In genomic region chr11:85367823-85368222, GRCm38 (mm10) we compare ENCODE assay signal across 21 mouse cellular contexts. TPM values are rescaled to one million over a fixed set of nuclear protein-coding genes. Genes with fewer than 3 reads are reported as not detected.
DNase-seq lines count a peak whose midpoint lies in the region; ATAC-seq and TF ChIP-seq lines count a peak whose summit lies in the region.
"Had no signal": no experiment of that assay in that cellular context is flagged by ENCODE, and none has a peak within 500 bp of the region (broad histone marks: within the 10 kb centered on the region; RNA-seq: fewer than 3 reads in every experiment).

No protein-coding gene starts in this region.

- H3K79me2 ChIP-seq in C2C12 (ENCODE audit: control insufficient read depth, insufficient read depth) = no peaks in the 10 kb centered on the region

- H3K4me2 ChIP-seq in embryonic facial prominence, embryonic 15.5 days (replicated peaks) = no peak overlapping the region
- H3K4me2 ChIP-seq in stomach, embryonic 15.5 days = no peak overlapping the region
- H3K4me2 ChIP-seq in forebrain, embryonic 11.5 days (ENCODE audit: low read depth, low read length, severe bottlenecking) = no peak overlapping the region
- H3K4me2 ChIP-seq: heart, embryonic 13.5 days; liver, embryonic 12.5 days; lung, embryonic 15.5 days; midbrain, embryonic 15.5 days had no signal

- H3K9me3 ChIP-seq in embryonic facial prominence, embryonic 15.5 days (replicated peaks) = no peaks in the 10 kb centered on the region
- H3K9me3 ChIP-seq in embryonic facial prominence, embryonic 10.5 days = no peaks in the 10 kb centered on the region
- H3K9me3 ChIP-seq in stomach, embryonic 15.5 days = no peaks in the 10 kb centered on the region
- H3K9me3 ChIP-seq in forebrain, embryonic 11.5 days (ENCODE audit: control insufficient read depth, low read length) = no peaks in the 10 kb centered on the region
- H3K9me3 ChIP-seq: heart, embryonic 13.5 days; liver, embryonic 12.5 days; lung, embryonic 15.5 days; midbrain, embryonic 15.5 days had no signal

- 56% methylated on average over 3 of the region's 3 CpGs for WGBS in embryonic facial prominence, embryonic 15.5 days
- 69% methylated on average over 3 of the region's 3 CpGs for WGBS in embryonic facial prominence, embryonic 10.5 days
- 81% methylated on average over 3 of the region's 3 CpGs for WGBS in stomach, embryonic 15.5 days
- WGBS in forebrain, embryonic 11.5 days = 79% methylated on average over 3 of the region's 3 CpGs

- H3K27me3 ChIP-seq in embryonic facial prominence, embryonic 15.5 days = no peaks in the 10 kb centered on the region
- no peaks in the 10 kb centered on the region for H3K27me3 ChIP-seq in embryonic facial prominence, embryonic 10.5 days (replicated peaks; ENCODE audit: low read depth, poor library complexity, severe bottlenecking)
- no peaks in the 10 kb centered on the region for H3K27me3 ChIP-seq in C2C12 (ENCODE audit: control insufficient read depth, insufficient read depth, insufficient read length)
- H3K27me3 ChIP-seq in stomach, embryonic 15.5 days (replicated peaks) = no peaks in the 10 kb centered on the region
- no peaks in the 10 kb centered on the region for H3K27me3 ChIP-seq in forebrain, embryonic 11.5 days (ENCODE audit: control insufficient read depth, insufficient read depth, low read length)
- H3K27me3 ChIP-seq: heart, embryonic 13.5 days; liver, embryonic 12.5 days; lung, embryonic 15.5 days; midbrain, embryonic 15.5 days had no signal

- no peak overlapping the region for H3K4me3 ChIP-seq in embryonic facial prominence, embryonic 15.5 days (replicated peaks)
- no peak overlapping the region for H3K4me3 ChIP-seq in embryonic facial prominence, embryonic 10.5 days
- no peak overlapping the region for H3K4me3 ChIP-seq in C2C12 (ENCODE audit: insufficient read depth, poor library complexity, severe bottlenecking)
- no peak overlapping the region for H3K4me3 ChIP-seq in stomach, embryonic 15.5 days (replicated peaks)
- no peak overlapping the region for H3K4me3 ChIP-seq in forebrain, embryonic 11.5 days (ENCODE audit: low read depth, low read length)
- H3K4me3 ChIP-seq: erythroblast, embryonic 14.5 days; heart, embryonic 13.5 days; liver, embryonic 12.5 days; lung, embryonic 15.5 days; midbrain, embryonic 15.5 days had no signal

- H3ac ChIP-seq in C2C12 (ENCODE audit: control insufficient read depth, insufficient read length, low read depth) = no peak overlapping the region

- no peak overlapping the region for H3K27ac ChIP-seq in embryonic facial prominence, embryonic 15.5 days (replicated peaks)
- no peak overlapping the region for H3K27ac ChIP-seq in embryonic facial prominence, embryonic 10.5 days (replicated peaks)
- 0 out of 2 replicates have a peak overlapping the region, but pooled peaks have one; percentile 26 for H3K27ac ChIP-seq in stomach, embryonic 15.5 days
- no peak overlapping the region for H3K27ac ChIP-seq in forebrain, embryonic 11.5 days (ENCODE audit: low read depth, low read length)
- H3K27ac ChIP-seq: heart, embryonic 13.5 days; liver, embryonic 12.5 days; lung, embryonic 15.5 days; midbrain, embryonic 15.5 days had no signal

- no peak for TF ChIP-seq CTCF in C2C12 (IDR thresholded peaks at IDR 0.05; ENCODE audit: control insufficient read depth, insufficient read depth, insufficient read length)

- intact Hi-C loops in left cerebral cortex, postnatal 25 days (cut with DNase I) = no loop called here

- DNase-seq in embryonic facial prominence, embryonic 10.5 days (ENCODE audit: low spot score) = no peak
- peak; percentile 44 for DNase-seq in adrenal gland, adult 8-10 months
- no peak for DNase-seq in forebrain, embryonic 11.5 days (ENCODE audit: low spot score)
- no peak for DNase-seq in left cerebral cortex, postnatal 25 days (ENCODE audit: low spot score in 2 of 2)
- DNase-seq in spleen, adult 12 weeks (ENCODE audit: low spot score) = no peak
- DNase-seq: B cell, adult 2 months; cerebellum, adult 9-11 months; embryo, embryonic 11 days; gastrocnemius, postnatal 25 days; kidney, adult 2 months; kidney, postnatal 25 days; right cerebral cortex, postnatal 4 days; thymus, postnatal 25 days had no signal

- peaks cover 28% of the 10 kb centered on the region for H3K36me3 ChIP-seq in embryonic facial prominence, embryonic 15.5 days
- H3K36me3 ChIP-seq in embryonic facial prominence, embryonic 10.5 days (replicated peaks) = peaks cover 33% of the 10 kb centered on the region
- peaks cover 4% of the 10 kb centered on the region for H3K36me3 ChIP-seq in C2C12 (ENCODE audit: control insufficient read depth, insufficient read depth)
- 0 out of 2 replicates have a peak, but pooled peaks cover 6% of the 10 kb centered on the region for H3K36me3 ChIP-seq in stomach, embryonic 15.5 days
- no peaks in the 10 kb centered on the region for H3K36me3 ChIP-seq in forebrain, embryonic 11.5 days (ENCODE audit: control insufficient read depth, insufficient read depth, low read length)
- H3K36me3 ChIP-seq: lung, embryonic 15.5 days had no signal

- no peaks in the 10 kb centered on the region for H3K4me1 ChIP-seq in embryonic facial prominence, embryonic 15.5 days
- H3K4me1 ChIP-seq in embryonic facial prominence, embryonic 10.5 days = no peaks in the 10 kb centered on the region
- no peaks in the 10 kb centered on the region for H3K4me1 ChIP-seq in stomach, embryonic 15.5 days
- no peaks in the 10 kb centered on the region for H3K4me1 ChIP-seq in forebrain, embryonic 11.5 days (replicated peaks; ENCODE audit: control insufficient read depth, insufficient read depth, low read length)
- H3K4me1 ChIP-seq: heart, embryonic 13.5 days; liver, embryonic 12.5 days; lung, embryonic 15.5 days; midbrain, embryonic 15.5 days had no signal

- no peak overlapping the region for H3K9ac ChIP-seq in embryonic facial prominence, embryonic 15.5 days
- H3K9ac ChIP-seq in stomach, embryonic 15.5 days = no peak overlapping the region
- no peak overlapping the region for H3K9ac ChIP-seq in forebrain, embryonic 11.5 days (ENCODE audit: low read length)
- H3K9ac ChIP-seq: heart, embryonic 13.5 days; liver, embryonic 12.5 days; lung, embryonic 15.5 days; midbrain, embryonic 15.5 days had no signal

- no peaks in the 10 kb centered on the region for H3K79me3 ChIP-seq in C2C12 (ENCODE audit: low read depth)

- 0 out of 2 replicates have a peak, but pooled peaks have one; percentile 24 for ATAC-seq in embryonic facial prominence, embryonic 15.5 days (ENCODE audit: insufficient number of reproducible peaks, low FRiP score, low TSS enrichment, low read depth)
- ATAC-seq in stomach, embryonic 15.5 days (ENCODE audit: insufficient read depth, low FRiP score, low read depth) = peak; percentile 53; the same call in 1 of the 2 replicates
- ATAC-seq in forebrain, embryonic 11.5 days (replicated peaks; ENCODE audit: low FRiP score) = no peak
- ATAC-seq: liver, embryonic 12.5 days; midbrain, embryonic 15.5 days had no signal

TF ChIP-seq in C2C12, 6 proteins besides CTCF, POLR2A, EP300 and RAD21:
- TF ChIP-seq CEBPB (IDR thresholded peaks at IDR 0.05; ENCODE audit: low read depth) (no peak), MAX (IDR thresholded peaks at IDR 0.05) (peak; percentile 58)
TF ChIP-seq in C2C12: peak in this region for 1.

RNA-seq across cellular contexts. Expression of gene Bcas3, which starts 14.9 kb away (rescaled TPM):
- 27.0 and 32.7 TPM in 2 replicates for polyA plus RNA-seq in embryonic facial prominence, embryonic 15.5 days (2015; fragmentation: Nextera tagmentation; extraction: Ambion mirVana)
- polyA plus RNA-seq in embryonic facial prominence, embryonic 10.5 days (2016; fragmentation: Nextera tagmentation; extraction: Ambion mirVana) = 26.4 and 27.7 TPM in 2 replicates
- polyA plus RNA-seq in C2C12 (2012; fragmentation: generic; extraction: Trizol) = 11.1 TPM
- 10 to 100 TPM; 47.5 to 76.4 (median 53.4) TPM for total RNA-seq in adrenal gland, adult 8-10 months (2022)
- polyA plus RNA-seq in stomach, embryonic 15.5 days (2015; fragmentation: Nextera tagmentation; extraction: Ambion mirVana) = 16.7 and 17.9 TPM in 2 replicates
- 17.3 and 17.9 TPM in 2 replicates for polyA plus RNA-seq in forebrain, embryonic 11.5 days (2014; fragmentation: Nextera tagmentation; extraction: Ambion mirVana)
- total RNA-seq in left cerebral cortex, postnatal 25 days (2021) = 10 to 100 TPM; 65.4 to 69.7 TPM

RNA-seq across cellular contexts. Expression of gene Ppm1d, which starts 56.8 kb away (rescaled TPM):
- 17.0 and 17.1 TPM in 2 replicates for polyA plus RNA-seq in embryonic facial prominence, embryonic 15.5 days (2015; fragmentation: Nextera tagmentation; extraction: Ambion mirVana)
- polyA plus RNA-seq in embryonic facial prominence, embryonic 10.5 days (2016; fragmentation: Nextera tagmentation; extraction: Ambion mirVana) = 21.4 and 22.7 TPM in 2 replicates
- polyA plus RNA-seq in C2C12 (2012; fragmentation: generic; extraction: Trizol) = 7.5 TPM
- total RNA-seq in adrenal gland, adult 8-10 months (2022) = 10 to 100 TPM; 14.6 to 20.0 (median 16.4) TPM
- 15.1 and 15.8 TPM in 2 replicates for polyA plus RNA-seq in stomach, embryonic 15.5 days (2015; fragmentation: Nextera tagmentation; extraction: Ambion mirVana)
- polyA plus RNA-seq in forebrain, embryonic 11.5 days (2014; fragmentation: Nextera tagmentation; extraction: Ambion mirVana) = 29.6 and 30.4 TPM in 2 replicates
- total RNA-seq in left cerebral cortex, postnatal 25 days (2021) = 10 to 100 TPM; 17.8 to 18.5 TPM
